Mouse (Mus musculus) megakaryocyte, embryonic 14.5 days (primary cell): ENCODE results near the gene Dact2.

Source experiments
- FLI1 ChIP-seq: IDR thresholded peaks from 2 replicates; pipeline ENCODE4 v1.6.1; 2012; ENCODE audit warnings: low read length, inconsistent platforms, mixed read lengths
- GATA1 ChIP-seq: IDR thresholded peaks from 3 replicates; pipeline ENCODE4 v1.6.1; 2012; ENCODE audit warnings: mixed read lengths, low read length, inconsistent platforms, borderline replicate concordance

- TF ChIP-seq GATA1 (no peak), FLI1 (no peak)
Measured at GRCm38 (mm10) chr17:14199621-14200020, 4.5 kb downstream of the Dact2 start.
